Mouse (Mus musculus) spleen, adult 2 months (tissue): Measurements from ENCODE around the gene Rpain. TPM values are rescaled to one million over a fixed set of nuclear protein-coding genes. Genes with fewer than 3 reads are reported as not detected.

Source experiments
- DNase-seq, 2 experiments: peaks; one replicate each; pipeline versions ENCODE4 v3.0.0 to v3.0.0-alpha.2; 2012 to 2021; ENCODE audit warnings: low spot score in 2 of 2, low read depth in 1 of 2
- H3K27ac ChIP-seq: fragments of 200-500 bp; 2 replicates; pipeline ENCODE4 v1.5.1; 2012; ENCODE audit warnings: low read length, inconsistent platforms; ENCODE audit not compliant: insufficient read depth
- H3K27me3 ChIP-seq: fragments of 200-500 bp; 2 replicates; pipeline ENCODE4 v1.6.1; 2012; ENCODE audit warnings: mild to moderate bottlenecking, moderate library complexity, low read length, inconsistent platforms; ENCODE audit not compliant: control insufficient read depth, insufficient read depth
- H3K36me3 ChIP-seq: fragments of 200-500 bp; 2 replicates; pipeline ENCODE4 v1.6.1; 2012; ENCODE audit warnings: mild to moderate bottlenecking, low read length, inconsistent platforms; ENCODE audit not compliant: control insufficient read depth, insufficient read depth
- H3K4me1 ChIP-seq: fragments of 200-500 bp; 2 replicates; pipeline ENCODE4 v1.6.1; 2011; ENCODE audit warnings: inconsistent platforms; ENCODE audit not compliant: control insufficient read depth, insufficient read depth, insufficient read length
- H3K4me3 ChIP-seq: fragments of 200-500 bp; 2 replicates; pipeline ENCODE4 v1.5.1; 2011; ENCODE audit warnings: mild to moderate bottlenecking, inconsistent platforms; ENCODE audit not compliant: insufficient read depth, insufficient read length; ENCODE audit errors: extremely low read depth
- CTCF ChIP-seq: fragments of 200-500 bp; IDR thresholded peaks from 2 replicates; pipeline ENCODE4 v1.5.1; 2011; ENCODE audit warnings: mild to moderate bottlenecking, inconsistent platforms; ENCODE audit not compliant: insufficient read depth, insufficient read length, insufficient replicate concordance; ENCODE audit errors: extremely low read depth
- POLR2A ChIP-seq: fragments of 200-500 bp; IDR thresholded peaks from 2 replicates; pipeline ENCODE4 v1.6.1; 2011; ENCODE audit warnings: low read depth, low read length, inconsistent platforms
- WGBS: fragments of 180-500 bp; shearing (Covaris S2); methylation state at CpG from one replicate; pipeline ENCODE4 v1.1.7; 2018; 5-methylcytosine and 5-hydroxymethylcytosine counted together
- polyA plus RNA-seq: library from polyadenylated mRNA; depleted of rRNA; stranded (reverse); fragments of >200 nt; gene quantifications from 2 replicates; pipeline ENCODE4 v1.2.3, GENCODE M21; 2012; rRNA removed

The Rpain gene
- polyA plus RNA-seq, 1 experiment, result 34.8 TPM

- Histone ChIP-seq H3K4me1 (no peaks in the 10 kb centered on the region), H3K36me3 (peaks cover 27% of the 10 kb centered on the region), H3K27ac (no peak overlapping the region), H3K27me3 (no peaks in the 10 kb centered on the region), H3K4me3 (no peak overlapping the region)
- WGBS, result 94% methylated on average over 7 of the region's 7 CpGs
- DNase-seq, result no peak
- no peak for TF ChIP-seq POLR2A
These were observed 42.7 kb downstream of the Rpain start for GRCm38 (mm10) chr11:71012743-71013142.

- Histone ChIP-seq H3K4me3 (no peak overlapping the region), H3K27me3 (no peaks in the 10 kb centered on the region), H3K4me1 (peaks cover 5% of the 10 kb centered on the region; the same call in 1 of the 2 replicates), H3K36me3 (peaks cover 11% of the 10 kb centered on the region), H3K27ac (no peak overlapping the region)
- WGBS, result 96% methylated on average over 1 of the region's 1 CpGs
- TF ChIP-seq CTCF (no peak), POLR2A (no peak)
- no peak for DNase-seq
These were observed 47.0 kb downstream of the Rpain start for GRCm38 (mm10) chr11:71017051-71017450.

GRCm38 (mm10) chr11:71018416-71019200 lies 48.6 kb downstream of the Rpain start:
- H3K36me3 ChIP-seq, result peaks cover 4% of the 10 kb centered on the region; the same call in 1 of the 2 replicates
- 6% methylated on average over 28 of the region's 28 CpGs for WGBS
- H3K27me3 ChIP-seq, result no peaks in the 10 kb centered on the region
- peak overlapping the region; percentile 89 for H3K4me3 ChIP-seq
- peak overlapping the region; percentile 86 for H3K27ac ChIP-seq
- TF ChIP-seq POLR2A (no peak; the same call in 1 of the 2 replicates), CTCF (no peak)
- DNase-seq, result no peak
- peaks cover 7% of the 10 kb centered on the region for H3K4me1 ChIP-seq

- Histone ChIP-seq H3K4me1 (peaks cover 7% of the 10 kb centered on the region), H3K27me3 (no peaks in the 10 kb centered on the region)
These were observed 49.4 kb downstream of the Rpain start, which contains the start of the genes Mis12 and Derl2 for GRCm38 (mm10) chr11:71019201-71020068. Mis12 (plus strand) TSS chr11:71019611. Derl2 (minus strand) TSS chr11:71019841.

More at GRCm38 (mm10) chr11:71019201-71020068, 49.4 kb downstream of the Rpain start, which contains the start of the genes Mis12 and Derl2:
- peak; percentile 98 for DNase-seq
- under 1% methylated on average over 71 of the region's 71 CpGs for WGBS
- Histone ChIP-seq H3K36me3 (peaks cover 2% of the 10 kb centered on the region; the same call in 1 of the 2 replicates), H3K27ac (peak within 1 kb of the TSS; percentile 86), H3K4me3 (peak within 1 kb of the TSS; percentile 89)
- TF ChIP-seq CTCF, result no peak
- TF ChIP-seq POLR2A, result peak; percentile 81

Other genes starting within 250 kb of the Rpain start
- 1.2 and 1.4 TPM in 2 replicates for gene Zfp3, start 206.0 kb upstream of the Rpain start, polyA plus RNA-seq
- 6.8 and 7.6 TPM in 2 replicates for gene Scimp, start 157.6 kb upstream of the Rpain start, polyA plus RNA-seq
- gene Rabep1, start 125.4 kb upstream of the Rpain start, polyA plus RNA-seq, result 2.3 TPM in 2 replicates
- 18.3 and 21.0 TPM in 2 replicates for gene Nup88, start 240 bp upstream of the Rpain start, polyA plus RNA-seq
- gene C1qbp, start 12.8 kb downstream of the Rpain start, polyA plus RNA-seq, result 71.3 and 160 TPM in 2 replicates
- 20.3 and 24.6 TPM in 2 replicates for gene Dhx33, start 34.2 kb downstream of the Rpain start, polyA plus RNA-seq
- 2.6 and 2.9 TPM in 2 replicates for gene Mis12, start 49.4 kb downstream of the Rpain start, polyA plus RNA-seq
- 4.2 and 5.2 TPM in 2 replicates for gene Derl2, start 49.6 kb downstream of the Rpain start, polyA plus RNA-seq
- gene 6330403K07Rik, start 63.3 kb downstream of the Rpain start, polyA plus RNA-seq, result 0.26 and 0.40 TPM in 2 replicates
- 0.11 and 0.20 TPM in 2 replicates for gene Nlrp1a, start 174.5 kb downstream of the Rpain start, polyA plus RNA-seq